Mouse (Mus musculus) spleen, adult 2 months (tissue): ENCODE measurements at regions not wholly inside any gene's neighbourhood (a gene's known extent, or its start where the extent isn't known, plus 50 kb on each side); places are given as distances from the start of the nearest gene placed in this dataset.

ENCODE experiments used
- CTCF ChIP-seq: fragments of 200-500 bp; IDR thresholded peaks from 2 replicates; pipeline ENCODE4 v1.5.1; 2011; ENCODE audit warnings: mild to moderate bottlenecking, inconsistent platforms; ENCODE audit not compliant: insufficient read depth, insufficient read length, insufficient replicate concordance; ENCODE audit errors: extremely low read depth
- POLR2A ChIP-seq: fragments of 200-500 bp; IDR thresholded peaks from 2 replicates; pipeline ENCODE4 v1.6.1; 2011; ENCODE audit warnings: low read depth, low read length, inconsistent platforms

GRCm38 (mm10) chr4:9135481-9136187 is 896.8 kb upstream of the Car8 start:
- TF ChIP-seq POLR2A: no peak
- peak; percentile 81; the same call in 1 of the 2 replicates for TF ChIP-seq CTCF
